Mouse (Mus musculus) adipocyte (in vitro differentiated cells): ENCODE measurements around the gene Adgrf1.
A peak's percentile ranks its signal among the peaks of the same experiment; 100 is the strongest.

Experiments used
- DNase-seq: peaks from one replicate; pipeline ENCODE4 v3.0.0-alpha.2; 2016; ENCODE audit warnings: low spot score

The Adgrf1 gene

GRCm38 (mm10) chr17:43270161-43270560 is at the start of gene Adgrf1:
Gene Adgrf1, plus strand, starts transcription at chr17:43270329.
- no peak for DNase-seq

GRCm38 (mm10) chr17:43226101-43226500 is 44.0 kb upstream of the Adgrf1 start:
- no peak for DNase-seq

GRCm38 (mm10) chr17:43229621-43230513 is 40.3 kb upstream of the Adgrf1 start:
- DNase-seq: peak; percentile 78

DNA sequence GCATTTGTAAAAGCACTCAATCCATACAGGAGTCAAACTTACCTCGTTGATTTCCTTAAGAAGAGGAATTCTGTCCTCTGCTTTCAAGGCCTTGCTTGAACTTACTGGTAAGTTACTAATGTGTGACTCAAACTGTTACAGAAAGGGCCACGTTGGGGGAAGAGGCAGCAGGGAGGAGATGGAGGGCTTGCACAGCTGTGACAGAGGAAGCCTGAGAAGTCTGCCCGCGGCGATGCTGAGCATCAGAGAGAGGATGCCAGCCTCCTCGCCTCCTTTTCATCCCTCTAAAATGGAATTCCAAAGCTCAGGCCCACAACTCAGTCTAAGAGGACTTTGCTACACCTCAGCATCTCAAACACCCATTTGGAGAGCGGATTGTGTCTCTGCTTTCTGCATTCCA is 39.3 kb upstream of the Adgrf1 start:
- no peak for DNase-seq

GRCm38 (mm10) chr17:43232769-43233168 is 37.4 kb upstream of the Adgrf1 start:
- no peak for DNase-seq

GRCm38 (mm10) chr17:43236656-43237250 is 33.4 kb upstream of the Adgrf1 start:
- DNase-seq: no peak

DNA sequence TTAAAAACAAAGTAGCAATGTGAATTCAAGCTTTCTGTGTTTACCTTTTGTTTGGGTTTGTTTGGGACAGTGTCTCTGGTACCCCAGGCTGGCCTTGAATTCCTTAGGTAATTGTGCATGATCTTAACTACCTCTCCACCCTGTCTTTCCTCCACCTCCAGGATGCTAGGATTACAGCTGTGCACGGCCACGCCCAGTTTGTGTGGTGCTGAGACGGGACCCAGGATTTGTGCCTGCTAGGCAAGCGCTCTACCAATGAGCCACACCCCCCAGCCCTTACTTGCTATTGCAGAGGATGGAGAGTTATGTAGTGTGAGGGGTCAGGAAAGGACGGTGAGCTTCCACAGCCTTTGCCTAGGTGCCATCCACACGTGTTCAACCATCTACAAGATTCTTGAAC is 31.1 kb upstream of the Adgrf1 start:
- no peak for DNase-seq

- peak; percentile 76 for DNase-seq
Measured at GRCm38 (mm10) chr17:43241134-43241533, 29.0 kb upstream of the Adgrf1 start.

- DNase-seq: peak; percentile 14
Measured at GRCm38 (mm10) chr17:43242609-43243008, 27.5 kb upstream of the Adgrf1 start.

GRCm38 (mm10) chr17:43245364-43245763 is 24.8 kb upstream of the Adgrf1 start:
- DNase-seq: no peak

GRCm38 (mm10) chr17:43247245-43247644 is 22.9 kb upstream of the Adgrf1 start:
- DNase-seq: no peak

DNA sequence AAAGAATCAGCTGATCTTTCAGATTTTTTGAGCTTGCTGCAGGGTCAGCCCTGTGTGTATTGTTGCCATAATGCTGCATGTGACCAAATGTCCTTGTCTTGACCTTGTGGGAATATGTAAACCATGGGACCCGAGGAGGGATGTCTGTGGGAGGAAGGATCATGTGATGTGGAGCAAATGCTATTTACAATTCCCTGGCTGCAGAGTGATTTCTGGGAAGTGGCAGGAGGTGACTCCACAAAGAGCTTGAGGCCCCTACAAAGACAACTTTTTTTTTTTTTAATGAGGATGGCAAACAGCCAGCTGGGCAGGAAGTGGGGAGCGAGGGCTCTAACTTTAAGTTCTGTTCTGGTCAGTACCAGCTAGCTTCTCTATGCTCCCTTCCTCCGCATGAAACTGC is 20.5 kb upstream of the Adgrf1 start:
- DNase-seq: no peak

GRCm38 (mm10) chr17:43251249-43252125 is 18.6 kb upstream of the Adgrf1 start:
- no peak for DNase-seq

GRCm38 (mm10) chr17:43252846-43253245 is 17.3 kb upstream of the Adgrf1 start:
- no peak for DNase-seq

DNA sequence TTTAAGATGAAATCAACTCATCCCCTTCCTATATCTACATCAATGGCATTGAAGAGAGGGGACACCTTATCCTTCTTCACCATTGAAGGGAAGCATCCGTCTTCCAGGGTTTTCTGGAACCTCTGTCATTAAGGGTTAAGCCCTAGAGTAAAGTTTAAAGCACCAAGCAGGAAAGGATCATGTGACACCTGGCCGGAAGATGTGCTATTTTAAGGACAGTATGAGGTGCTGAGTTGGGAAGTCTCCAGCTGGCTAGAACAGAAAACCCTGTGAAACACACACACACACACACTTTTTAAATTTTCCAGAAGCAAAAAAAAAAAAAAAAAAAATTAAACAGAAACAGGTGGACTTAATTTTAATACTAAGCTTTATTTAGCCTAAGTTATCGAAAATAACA is 15.9 kb upstream of the Adgrf1 start:
- DNase-seq: no peak

- no peak for DNase-seq
Measured at GRCm38 (mm10) chr17:43256536-43257135, 13.5 kb upstream of the Adgrf1 start.

DNA sequence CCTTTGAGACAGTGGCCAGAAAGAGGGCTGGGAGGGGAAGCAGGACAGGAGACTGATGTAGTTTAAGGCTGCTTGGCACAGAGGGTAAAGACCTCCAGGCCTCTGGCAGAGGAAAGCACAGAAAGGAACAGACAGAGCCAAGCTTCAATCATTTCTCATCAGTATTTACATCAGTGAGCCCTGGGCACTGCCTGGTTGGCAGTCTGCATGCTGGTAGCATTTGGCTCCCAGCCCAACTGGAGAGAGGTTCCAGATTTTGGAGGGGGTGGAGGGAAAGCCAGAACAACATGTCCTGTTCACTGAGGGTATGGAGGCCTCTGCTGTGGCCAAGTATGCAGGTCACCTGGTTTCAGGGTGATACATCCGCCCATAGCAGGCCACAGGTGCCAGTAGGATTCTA is 12.4 kb upstream of the Adgrf1 start:
- DNase-seq: peak; percentile 31

GRCm38 (mm10) chr17:43261937-43262336 is 8.2 kb upstream of the Adgrf1 start:
- no peak for DNase-seq

DNA sequence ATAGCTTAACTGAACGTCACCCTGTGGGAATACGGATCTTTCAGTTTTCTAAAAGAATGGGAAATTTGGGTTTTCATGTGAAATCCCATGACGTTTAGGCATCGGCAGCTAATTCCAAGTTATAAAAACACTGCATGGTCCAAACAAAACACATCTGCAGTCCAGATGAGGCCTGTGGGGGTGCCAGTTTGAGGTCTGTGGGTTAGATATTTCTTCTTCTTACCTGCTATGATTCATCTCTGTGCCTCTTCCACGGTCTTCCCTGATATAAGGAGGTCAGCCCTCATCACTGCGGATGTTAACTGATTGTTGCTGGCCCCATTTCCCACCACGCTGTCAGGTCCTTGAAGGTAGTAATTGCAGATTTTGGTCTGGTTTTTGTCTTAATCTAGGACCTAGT is 5.4 kb upstream of the Adgrf1 start:
- DNase-seq: no peak

GRCm38 (mm10) chr17:43265178-43265837 is 4.8 kb upstream of the Adgrf1 start:
- DNase-seq: peak; percentile 83

DNA sequence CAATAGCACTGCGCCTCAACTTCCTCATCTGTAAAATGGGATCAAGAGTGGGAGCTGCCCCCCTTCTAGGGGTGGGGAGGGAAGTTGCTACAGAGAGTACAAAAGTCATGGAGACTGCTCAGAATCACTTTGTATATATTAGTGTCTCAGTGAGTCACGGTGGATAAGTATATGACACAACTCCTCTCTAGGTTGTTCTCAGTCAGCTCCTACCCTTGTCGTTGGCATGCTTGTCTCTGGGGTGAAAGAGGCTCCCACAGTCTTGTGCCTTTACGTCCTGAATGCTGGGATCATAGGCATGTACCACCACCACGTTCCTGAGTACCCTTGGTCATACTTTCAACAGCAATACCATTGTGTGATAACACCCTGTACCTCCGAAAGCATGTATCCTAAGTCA is 4.2 kb upstream of the Adgrf1 start:
- DNase-seq: no peak

DNA sequence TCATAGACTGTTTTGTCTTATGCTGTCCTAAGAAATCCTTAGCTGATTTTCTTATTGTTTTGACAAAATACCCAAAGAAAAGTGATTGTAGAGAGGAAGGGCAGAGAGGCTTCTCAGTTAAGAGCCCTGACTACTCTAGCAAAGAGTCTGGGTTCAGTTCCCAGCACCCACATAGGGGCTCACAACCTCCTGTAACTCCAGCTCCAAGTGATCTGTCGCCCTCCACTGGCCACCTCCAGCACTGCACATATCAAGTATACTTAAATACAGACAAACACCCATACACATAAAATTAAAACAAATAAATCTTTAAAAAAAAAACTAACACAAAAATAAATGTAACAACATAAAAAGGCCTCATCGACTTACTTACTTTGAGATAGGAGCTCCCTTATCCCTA is 3.5 kb upstream of the Adgrf1 start:
- DNase-seq: no peak
